Mouse (Mus musculus) stomach, embryonic 14.5 days (tissue): ENCODE data around the gene Fam234b. TPM values are rescaled to one million over a fixed set of nuclear protein-coding genes. Genes with fewer than 3 reads are reported as not detected.

Experiments used
- ATAC-seq: fragments of 200-750 bp; cut with Nextera tagmentation; 2 replicates; pipeline ENCODE4 v1.8.0; 2017; ENCODE audit warnings: low read depth, moderate TSS enrichment; ENCODE audit not compliant: insufficient number of reproducible peaks, insufficient read depth, low FRiP score
- H3K27ac ChIP-seq: fragments of 300-500 bp; sonication (generic); 2 replicates; pipeline ENCODE4 v1.5.1; 2014; ENCODE audit warnings: mild to moderate bottlenecking, low read length, moderate library complexity, mixed read lengths
- H3K27me3 ChIP-seq: fragments of 300-500 bp; sonication (generic); 2 replicates; pipeline ENCODE4 v1.6.1; 2014; ENCODE audit warnings: low read length, control low read depth, mixed read lengths; ENCODE audit not compliant: control insufficient read depth, insufficient read depth
- H3K36me3 ChIP-seq: fragments of 300-500 bp; sonication (generic); 2 replicates; pipeline ENCODE4 v1.6.1; 2014; ENCODE audit warnings: mild to moderate bottlenecking, control low read depth, low read length, moderate library complexity, mixed read lengths; ENCODE audit not compliant: control insufficient read depth, insufficient read depth
- H3K4me1 ChIP-seq: fragments of 300-500 bp; sonication (generic); 2 replicates; pipeline ENCODE4 v1.6.1; 2014; ENCODE audit warnings: low read length, control low read depth, mixed read lengths; ENCODE audit not compliant: control insufficient read depth, insufficient read depth
- H3K4me2 ChIP-seq: fragments of 300-500 bp; sonication (generic); replicated peaks from 2 replicates; pipeline ENCODE4 v1.6.1; 2014; ENCODE audit warnings: low read depth, low read length, control low read depth
- H3K4me3 ChIP-seq: fragments of 300-500 bp; sonication (generic); 2 replicates; pipeline ENCODE4 v1.5.1; 2014; ENCODE audit warnings: low read depth, low read length, control low read depth
- H3K9ac ChIP-seq: fragments of 300-500 bp; sonication (generic); replicated peaks from 2 replicates; pipeline ENCODE4 v1.6.1; 2014; ENCODE audit warnings: low read depth, mild to moderate bottlenecking, control low read depth, low read length, moderate library complexity, mixed read lengths
- H3K9me3 ChIP-seq: fragments of 300-500 bp; sonication (generic); 2 replicates; pipeline ENCODE4 v1.6.1; 2016; ENCODE audit warnings: low read depth, low read length, control low read depth; ENCODE audit not compliant: control insufficient read depth
- WGBS: fragments of 180-500 bp; shearing (Covaris S2); extraction: QIAGEN DNeasy Blood & Tissue Kit; methylation state at CpG from one replicate; pipeline ENCODE4 v1.1.7; 2014; 5-methylcytosine and 5-hydroxymethylcytosine counted together
- polyA plus RNA-seq: library from polyadenylated mRNA; unstranded; fragments of >200 nt; fragmentation: Nextera tagmentation; extraction: Ambion mirVana; gene quantifications from 2 replicates; pipeline ENCODE4 v1.2.1, GENCODE M21; 2014

The Fam234b gene
- polyA plus RNA-seq, 1 experiment from 2014 or later = 26.2 TPM

DNA sequence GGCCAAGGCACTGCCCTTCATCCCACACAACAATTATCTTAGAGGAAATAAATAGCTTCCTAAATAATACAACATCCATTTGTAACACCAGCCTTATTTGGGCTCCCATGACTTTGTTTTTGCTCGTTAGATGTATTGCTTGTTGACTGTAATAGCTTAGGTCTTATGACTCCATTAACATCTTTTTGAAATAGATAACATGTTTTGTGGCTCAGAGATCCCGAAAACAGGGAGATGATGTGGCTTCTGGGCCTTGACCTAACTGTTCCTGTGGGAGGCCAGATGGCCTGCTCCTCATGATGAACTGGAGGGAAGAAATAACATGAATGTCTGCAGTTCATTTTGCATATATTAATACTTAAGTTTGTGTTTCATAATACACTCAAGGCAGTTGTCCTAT is 74.0 kb downstream of the Fam234b start:
- Histone ChIP-seq H3K9ac (no peak overlapping the region), H3K27ac (no peak overlapping the region), H3K4me3 (no peak overlapping the region), H3K4me2 (no peak overlapping the region), H3K9me3 (no peaks in the 10 kb centered on the region), H3K4me1 (no peaks in the 10 kb centered on the region), H3K36me3 (no peaks in the 10 kb centered on the region), H3K27me3 (no peaks in the 10 kb centered on the region)
- no peak for ATAC-seq
- 71% methylated on average over 2 of the region's 2 CpGs for WGBS

- no peak overlapping the region for H3K9ac ChIP-seq
- 82% methylated on average over 6 of the region's 6 CpGs for WGBS
- H3K9me3 ChIP-seq = no peaks in the 10 kb centered on the region
- H3K4me1 ChIP-seq = no peaks in the 10 kb centered on the region
- H3K27me3 ChIP-seq = no peaks in the 10 kb centered on the region
- H3K36me3 ChIP-seq = no peaks in the 10 kb centered on the region
- no peak overlapping the region for H3K4me3 ChIP-seq
- no peak overlapping the region for H3K27ac ChIP-seq
- no peak for ATAC-seq
- H3K4me2 ChIP-seq = no peak overlapping the region
Measured at GRCm38 (mm10) chr6:135273066-135273465, 75.3 kb downstream of the Fam234b start.

- no peak for ATAC-seq
- H3K4me1 ChIP-seq = no peaks in the 10 kb centered on the region
- WGBS = 75% methylated on average over 4 of the region's 4 CpGs
- H3K4me2 ChIP-seq = no peak overlapping the region
- no peak overlapping the region for H3K9ac ChIP-seq
- no peak overlapping the region for H3K27ac ChIP-seq
- no peaks in the 10 kb centered on the region for H3K36me3 ChIP-seq
- no peaks in the 10 kb centered on the region for H3K27me3 ChIP-seq
- H3K4me3 ChIP-seq = no peak overlapping the region
- no peaks in the 10 kb centered on the region for H3K9me3 ChIP-seq
Measured at GRCm38 (mm10) chr6:135275231-135275630, 77.5 kb downstream of the Fam234b start.

GRCm38 (mm10) chr6:135276474-135277295 is 78.9 kb downstream of the Fam234b start:
- Histone ChIP-seq H3K4me2 (no peak overlapping the region), H3K36me3 (no peaks in the 10 kb centered on the region), H3K9ac (no peak overlapping the region), H3K4me1 (no peaks in the 10 kb centered on the region), H3K4me3 (no peak overlapping the region), H3K9me3 (no peaks in the 10 kb centered on the region), H3K27ac (no peak overlapping the region), H3K27me3 (no peaks in the 10 kb centered on the region)
- WGBS = 65% methylated on average over 6 of the region's 6 CpGs
- no peak for ATAC-seq

- no peaks in the 10 kb centered on the region for H3K4me1 ChIP-seq
- H3K36me3 ChIP-seq = no peaks in the 10 kb centered on the region
- H3K9me3 ChIP-seq = no peaks in the 10 kb centered on the region
- H3K27me3 ChIP-seq = no peaks in the 10 kb centered on the region
- WGBS = 83% methylated on average over 6 of the region's 6 CpGs
- no peak overlapping the region for H3K27ac ChIP-seq
- ATAC-seq = no peak
- no peak overlapping the region for H3K4me3 ChIP-seq
- no peak overlapping the region for H3K4me2 ChIP-seq
- no peak overlapping the region for H3K9ac ChIP-seq
Measured at GRCm38 (mm10) chr6:135278302-135278701, 80.5 kb downstream of the Fam234b start.

GRCm38 (mm10) chr6:135279286-135279685 is 81.5 kb downstream of the Fam234b start:
- H3K4me2 ChIP-seq = no peak overlapping the region
- H3K27ac ChIP-seq = no peak overlapping the region
- H3K9ac ChIP-seq = no peak overlapping the region
- no peak overlapping the region for H3K4me3 ChIP-seq
- no peaks in the 10 kb centered on the region for H3K36me3 ChIP-seq
- 57% methylated on average over 5 of the region's 5 CpGs for WGBS
- H3K27me3 ChIP-seq = no peaks in the 10 kb centered on the region
- no peak for ATAC-seq
- H3K9me3 ChIP-seq = no peaks in the 10 kb centered on the region
- no peaks in the 10 kb centered on the region for H3K4me1 ChIP-seq

DNA sequence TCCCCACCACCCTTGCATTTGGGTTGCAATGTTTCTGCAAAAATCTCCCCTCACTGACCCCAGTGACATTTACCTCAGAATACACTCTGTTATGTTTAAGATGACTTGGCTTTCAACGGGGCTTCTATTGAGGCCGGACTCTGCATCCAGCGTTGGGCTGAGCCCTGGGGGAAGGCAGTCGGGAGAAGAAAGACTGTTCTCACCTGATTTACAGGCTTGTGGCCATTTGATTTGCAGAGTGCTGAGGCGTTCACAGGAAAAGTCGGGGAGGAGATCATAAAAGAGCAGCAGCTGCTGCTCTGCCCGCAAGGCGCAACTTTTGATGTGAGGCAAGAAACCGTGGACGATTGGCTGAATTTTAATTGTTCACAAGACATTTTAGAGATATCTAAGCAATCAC is 82.1 kb downstream of the Fam234b start:
- no peak for ATAC-seq
- no peaks in the 10 kb centered on the region for H3K4me1 ChIP-seq
- H3K9me3 ChIP-seq = no peaks in the 10 kb centered on the region
- H3K27ac ChIP-seq = no peak overlapping the region
- 38% methylated on average over 10 of the region's 10 CpGs for WGBS
- H3K27me3 ChIP-seq = no peaks in the 10 kb centered on the region
- no peaks in the 10 kb centered on the region for H3K36me3 ChIP-seq
- H3K4me2 ChIP-seq = no peak overlapping the region
- H3K9ac ChIP-seq = no peak overlapping the region
- H3K4me3 ChIP-seq = no peak overlapping the region

- no peak overlapping the region for H3K4me3 ChIP-seq
- H3K9me3 ChIP-seq = no peaks in the 10 kb centered on the region
- H3K4me1 ChIP-seq = no peaks in the 10 kb centered on the region
- ATAC-seq = no peak
- H3K36me3 ChIP-seq = no peaks in the 10 kb centered on the region
- no peak overlapping the region for H3K27ac ChIP-seq
- H3K27me3 ChIP-seq = no peaks in the 10 kb centered on the region
- WGBS = 54% methylated on average over 4 of the region's 4 CpGs
- H3K4me2 ChIP-seq = no peak overlapping the region
- H3K9ac ChIP-seq = no peak overlapping the region
Measured at GRCm38 (mm10) chr6:135292391-135292790, 94.6 kb downstream of the Fam234b start.

- Histone ChIP-seq H3K4me1 (no peaks in the 10 kb centered on the region), H3K27me3 (no peaks in the 10 kb centered on the region), H3K4me2 (no peak overlapping the region), H3K27ac (peak overlapping the region; percentile 41; the same call in 1 of the 2 replicates), H3K4me3 (no peak overlapping the region), H3K9me3 (no peaks in the 10 kb centered on the region), H3K36me3 (no peaks in the 10 kb centered on the region), H3K9ac (no peak overlapping the region)
- no peak for ATAC-seq
- WGBS = 55% methylated on average over 6 of the region's 6 CpGs
Measured at GRCm38 (mm10) chr6:135294150-135294549, 96.4 kb downstream of the Fam234b start.
